Mouse (Mus musculus): Measurements from ENCODE around the gene Nt5dc1. TPM values are rescaled to one million over a fixed set of nuclear protein-coding genes. Genes with fewer than 3 reads are reported as not detected.
"Not testable (repeated sequence)": the region's sequence is repeated elsewhere in the genome, so short reads cannot be mapped to it uniquely, and the experiment has no call there.

Gene Nt5dc1
- total RNA-seq (2021), result 10 to 100 TPM in 1 of 2 experiments, 1 to 10 TPM in 1; 9.8 to 14.3 TPM
- long read RNA-seq, experiment 1, transcript Nt5dc1-201 (12 exons, 2,743 nt), result major isoform, 5 of 11 reads
- long read RNA-seq, experiment 1, partial matches to known transcripts, result 0 of 11 reads
- long read RNA-seq, experiment 1, other reads (novel, unspliced or antisense), result 3 of 11 reads
- long read RNA-seq, experiment 2, transcript Nt5dc1-201 (12 exons, 2,743 nt), result major isoform, 7 of 11 reads
- long read RNA-seq, experiment 2, partial matches to known transcripts, result 0 of 11 reads
- long read RNA-seq, experiment 2, other reads (novel, unspliced or antisense), result 1 of 11 reads

GRCm38 (mm10) chr10:34418204-34418756 lies at the start of gene Nt5dc1:
TSS of gene Nt5dc1 (minus strand) at chr10:34418552.
- intact Hi-C loops (cut with DNase I), result no loop called here

GRCm38 (mm10) chr10:34464321-34464720 lies 46.0 kb upstream of the Nt5dc1 start:
- intact Hi-C loops (cut with DNase I), result no loop called here
- DNase-seq, result no peak

More at GRCm38 (mm10) chr10:34418204-34418756, at the start of gene Nt5dc1:
- peak; percentile 94 to 96 for DNase-seq

GRCm38 (mm10) chr10:34461451-34461850 lies 43.1 kb upstream of the Nt5dc1 start:
- peak in 1 of 2 experiments; percentile 24 for DNase-seq
- intact Hi-C loops (cut with DNase I), result no loop called here

- DNase-seq, result no peak
- intact Hi-C loops (cut with DNase I), result no loop called here
Observed at GRCm38 (mm10) chr10:34449469-34449868, 31.1 kb upstream of the Nt5dc1 start.

- intact Hi-C loops (cut with DNase I); DNase-seq: not testable (repeated sequence)
Observed at GRCm38 (mm10) chr10:34434191-34434590, 15.8 kb upstream of the Nt5dc1 start.

DNA sequence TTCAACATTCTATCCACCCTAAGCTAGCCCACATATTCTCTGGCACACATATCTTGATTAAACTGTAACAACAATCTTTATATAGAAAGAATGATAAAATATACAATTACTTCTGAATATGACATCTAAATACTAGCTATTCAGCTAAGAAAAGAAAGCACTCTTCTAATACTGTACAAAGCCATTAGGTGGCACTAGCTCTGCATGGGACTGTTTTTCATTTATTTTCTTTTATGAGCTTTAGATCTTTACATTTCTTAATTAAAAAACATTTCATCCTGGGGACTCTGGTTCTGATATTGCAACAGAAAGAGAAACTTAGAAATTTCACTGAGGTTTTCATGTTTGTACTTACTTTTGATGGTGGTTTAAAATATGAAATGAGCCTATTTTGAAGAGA lies 13.4 kb upstream of the Nt5dc1 start:
- DNase-seq, result no peak
- intact Hi-C loops (cut with DNase I), result no loop called here

GRCm38 (mm10) chr10:34418794-34419193 lies 442 bp upstream of the Nt5dc1 start:
- DNase-seq; intact Hi-C loops (cut with DNase I): not testable (repeated sequence)

- intact Hi-C loops (cut with DNase I), result no loop called here
- no peak for DNase-seq
Observed at GRCm38 (mm10) chr10:34399267-34399666, 19.1 kb downstream of the Nt5dc1 start.

GRCm38 (mm10) chr10:34396959-34397358 lies 21.4 kb downstream of the Nt5dc1 start:
- no peak for DNase-seq

DNA sequence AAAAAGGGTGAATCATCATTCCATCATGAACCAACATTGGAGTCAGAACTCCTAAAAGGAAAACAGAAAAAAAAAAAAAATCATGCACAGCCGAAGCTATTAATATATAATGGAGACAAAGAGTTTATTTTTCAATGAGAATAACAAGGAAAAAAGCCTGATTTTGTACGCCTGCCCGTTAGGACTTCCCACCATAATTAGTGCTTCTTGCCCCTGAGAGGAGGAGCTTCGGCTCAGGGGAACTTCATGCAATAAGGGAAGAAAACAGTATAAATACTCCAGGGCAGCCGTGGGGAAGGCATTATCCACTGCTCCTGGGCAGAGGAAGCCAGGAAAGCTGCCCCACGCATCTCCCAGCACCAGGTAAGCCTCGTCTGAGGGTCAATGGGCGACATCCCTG lies 28.7 kb downstream of the Nt5dc1 start, which contains the start of gene Col10a1:
Gene Col10a1, plus strand, starts transcription at position 301 of the 400 bp plus-strand sequence.
- no peak for DNase-seq
- intact Hi-C loops (cut with DNase I), result no loop called here

More at GRCm38 (mm10) chr10:34396959-34397358, 21.4 kb downstream of the Nt5dc1 start:
- intact Hi-C loops (cut with DNase I), result no loop called here

DNA sequence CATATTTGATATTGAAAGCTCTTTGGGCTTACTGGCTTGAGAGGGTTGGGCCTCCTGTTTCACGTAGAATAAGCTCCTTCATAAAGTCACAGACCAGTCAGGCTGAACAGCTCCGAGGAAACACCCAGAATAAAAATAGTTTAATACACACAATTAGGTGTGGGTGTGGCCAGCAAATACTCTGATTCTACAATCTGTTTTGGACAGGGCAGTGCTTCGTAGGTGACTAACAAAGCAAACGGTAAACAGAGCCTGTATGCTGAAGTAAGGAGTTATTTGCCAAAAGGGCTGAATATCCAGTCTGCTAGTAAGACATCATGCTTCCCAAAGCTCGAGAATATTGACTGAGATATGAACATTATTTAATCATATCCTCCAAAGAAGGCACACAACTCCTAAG lies 32.7 kb downstream of the Nt5dc1 start:
- intact Hi-C loops (cut with DNase I), result no loop called here
- no peak for DNase-seq

GRCm38 (mm10) chr10:34373332-34373731 lies 45.0 kb downstream of the Nt5dc1 start:
- DNase-seq, result no peak
- intact Hi-C loops (cut with DNase I), result no loop called here

DNA sequence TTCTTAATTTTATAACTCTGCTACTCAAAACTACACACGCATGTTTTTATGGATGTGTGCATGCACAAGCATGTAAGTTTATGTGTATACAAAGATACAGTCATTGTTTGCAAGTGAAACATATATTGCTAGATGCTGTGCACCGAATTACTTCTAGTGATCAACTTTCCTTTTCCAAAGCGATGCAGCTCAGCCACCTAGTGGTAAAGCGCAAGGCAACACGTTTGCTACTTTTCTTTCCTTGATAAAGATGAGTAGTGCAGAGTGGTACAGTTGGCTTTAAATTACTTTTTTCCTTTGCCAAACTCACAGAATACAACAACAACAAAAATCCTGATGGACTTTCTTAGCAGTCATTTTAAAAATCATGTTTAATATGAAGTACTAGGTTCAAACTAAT lies 50.2 kb downstream of the Nt5dc1 start:
- intact Hi-C loops (cut with DNase I), result no loop called here
- no peak for DNase-seq

- DNase-seq, result peak; percentile 24 to 44
- intact Hi-C loops (cut with DNase I), result no loop called here
Observed at GRCm38 (mm10) chr10:34363756-34364155, 54.6 kb downstream of the Nt5dc1 start.

DNA sequence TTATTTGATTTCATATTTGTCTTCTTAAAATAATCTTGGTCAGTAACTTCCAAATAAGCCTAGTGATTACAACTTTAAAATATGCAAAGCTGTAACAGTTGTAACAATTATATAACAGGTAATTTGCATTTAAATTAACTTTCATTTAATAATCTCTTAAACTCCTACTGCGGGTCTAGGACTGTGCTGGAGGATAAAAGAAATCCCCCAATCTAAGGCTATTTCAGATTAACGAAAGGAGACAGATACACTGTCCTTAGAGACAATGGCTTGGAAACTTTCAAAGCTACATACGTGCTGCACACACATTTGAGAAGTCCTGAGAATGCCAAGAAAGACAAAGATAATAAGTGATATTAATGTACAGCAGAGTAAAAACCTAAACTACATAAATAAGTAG lies 60.1 kb downstream of the Nt5dc1 start:
- intact Hi-C loops (cut with DNase I), result no loop called here
- DNase-seq, result no peak

DNA sequence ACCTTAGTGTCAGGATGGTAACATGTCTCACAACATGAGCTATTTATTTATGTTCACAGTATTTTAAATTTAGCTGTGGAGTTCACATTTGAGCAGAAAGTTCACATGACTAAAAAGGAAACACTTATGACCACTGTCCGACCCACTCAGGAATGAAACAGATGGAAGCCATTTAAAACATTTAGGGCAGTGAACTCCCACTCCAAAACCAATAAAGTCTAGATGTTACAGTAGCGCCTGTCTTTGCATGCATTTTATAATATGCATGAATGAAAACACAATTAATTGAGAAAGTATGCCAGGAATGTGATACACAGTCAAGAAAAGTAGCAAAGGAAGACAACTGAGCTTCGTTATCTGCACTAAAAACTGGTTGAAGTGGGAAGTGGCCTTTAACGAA lies 66.2 kb downstream of the Nt5dc1 start:
- no peak for DNase-seq
- intact Hi-C loops (cut with DNase I), result no loop called here

DNA sequence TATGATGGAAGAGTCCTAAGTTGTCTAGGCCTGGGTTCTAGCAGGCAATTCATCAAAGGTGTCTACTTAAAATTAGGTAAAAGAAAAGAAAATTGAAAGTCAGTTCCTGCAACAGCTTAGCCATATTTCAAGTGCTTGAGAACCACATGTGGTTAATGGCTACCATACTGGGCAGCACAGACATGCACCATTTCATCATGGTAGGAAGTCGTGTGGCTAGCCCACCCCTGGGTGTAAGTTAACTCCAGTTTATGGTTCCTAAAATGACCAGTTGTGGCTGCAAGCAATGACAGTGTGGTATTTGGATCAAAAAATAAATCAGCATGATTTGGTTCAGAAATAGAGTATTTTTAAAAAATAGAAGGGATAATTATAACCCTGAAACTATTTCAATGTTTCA lies 76.5 kb downstream of the Nt5dc1 start:
- intact Hi-C loops (cut with DNase I), result no loop called here
- DNase-seq, result no peak

DNA sequence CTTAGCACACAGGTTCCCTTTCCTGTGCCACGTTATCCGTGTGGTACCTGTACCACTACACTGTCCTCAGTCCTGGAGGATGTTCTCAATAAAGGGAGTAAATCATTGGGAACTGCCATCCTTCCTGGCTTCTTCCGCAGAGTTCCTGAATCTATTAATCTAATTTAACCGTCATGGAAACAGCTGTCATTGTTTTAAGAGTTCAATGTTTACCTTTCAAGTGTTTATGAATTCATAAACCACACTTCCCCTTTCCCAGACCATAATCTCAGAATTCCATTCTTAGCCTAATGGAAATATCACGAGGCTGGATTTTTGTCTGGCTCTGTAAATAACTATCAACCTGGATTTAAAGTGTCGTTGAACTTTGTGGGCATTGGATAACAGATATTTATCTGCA lies 77.3 kb downstream of the Nt5dc1 start:
- no peak for DNase-seq
- intact Hi-C loops (cut with DNase I), result no loop called here

- intact Hi-C loops (cut with DNase I), result loop anchor here (5.0 kb wide), 1 partner anchor 46 kb away; the partner anchor contains the start of gene Tspyl1
- peak; percentile 30 to 52 for DNase-seq
Observed at GRCm38 (mm10) chr10:34328310-34328709, 90.0 kb downstream of the Nt5dc1 start.

DNA sequence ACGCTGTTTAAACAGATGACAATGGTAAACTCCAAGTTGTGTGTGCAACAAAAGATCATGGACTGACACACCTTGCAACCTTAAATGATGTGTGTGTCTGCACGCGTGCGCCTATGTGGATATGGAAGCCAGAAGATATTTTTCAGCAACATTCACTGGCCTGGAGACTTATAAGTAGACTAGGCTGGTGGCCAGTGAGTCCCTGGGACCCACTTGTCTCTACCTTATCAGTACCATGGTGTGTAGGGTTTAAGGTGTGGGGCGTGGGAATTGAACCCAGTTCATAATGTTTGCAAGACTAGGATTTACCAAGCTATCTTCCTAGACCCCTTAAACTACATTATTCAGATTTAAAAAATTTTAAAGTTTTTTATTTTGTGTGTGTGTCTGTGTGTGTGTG lies 91.2 kb downstream of the Nt5dc1 start:
- no peak for DNase-seq
- intact Hi-C loops (cut with DNase I), result loop anchor here (2.0 to 5.0 kb wide), 3 partner anchors 45 to 290 kb away; partner anchors contain the start of genes Trappc3l and Tspyl1

- intact Hi-C loops (cut with DNase I), result loop anchor here (2.0 to 5.0 kb wide), 3 partner anchors 44 to 290 kb away; partner anchors contain the start of genes Trappc3l and Tspyl1
- DNase-seq, result no peak
Observed at GRCm38 (mm10) chr10:34326701-34327100, 91.7 kb downstream of the Nt5dc1 start.

- intact Hi-C loops (cut with DNase I), result loop anchor here (5.0 kb wide), 1 partner anchor 224 kb away; the partner anchor contains the start of gene Calhm5
Observed at GRCm38 (mm10) chr10:34320809-34321208, 97.5 kb downstream of the Nt5dc1 start.

More at GRCm38 (mm10) chr10:34320809-34321208, 97.5 kb downstream of the Nt5dc1 start:
- DNase-seq, result no peak
